In the genomic region with DNA sequence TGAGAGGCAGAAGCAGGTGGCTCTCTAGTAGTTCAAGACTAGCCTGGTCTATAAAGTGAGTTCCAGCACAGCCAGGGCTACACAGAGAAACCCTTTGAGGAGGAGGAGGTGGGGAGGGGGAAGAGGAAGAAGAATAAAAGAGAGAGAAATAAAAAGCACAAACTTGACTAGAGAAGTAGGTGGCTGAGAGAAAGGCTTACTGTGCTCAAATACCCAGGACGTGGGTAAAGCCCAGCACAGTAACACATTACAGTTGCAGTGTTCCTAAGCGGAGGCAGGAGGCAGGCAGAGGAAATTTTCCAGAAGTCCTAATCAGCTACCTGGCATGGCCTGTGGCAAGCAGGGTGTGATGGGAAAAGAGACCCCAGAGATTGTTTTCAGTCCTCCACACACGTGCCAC, we compare ENCODE assay signal across 17 mouse cellular contexts.
"Had no signal": no experiment of that assay in that cellular context is flagged by ENCODE, and none has a peak within 500 bp of the region (broad histone marks: within the 10 kb centered on the region; RNA-seq: fewer than 3 reads in every experiment).

No protein-coding gene starts in this region.

- H3K27me3 ChIP-seq: limb, embryonic 15.5 days; midbrain, embryonic 12.5 days; midbrain, embryonic 15.5 days; neural tube, embryonic 13.5 days had no signal

- DNase-seq: kidney, adult 18-20 months; kidney, adult 9 months; kidney, postnatal 14 days; kidney, postnatal 4 days; layer of hippocampus, postnatal 36 days; liver, postnatal 0 days; lung, embryonic 14.5 days; thymus, adult 18-20 months; thymus, postnatal 36 days had no signal

- ATAC-seq: liver, postnatal 0 days; lung, postnatal 0 days; midbrain, embryonic 15.5 days had no signal

- H3K9me3 ChIP-seq: limb, embryonic 15.5 days; midbrain, embryonic 12.5 days; midbrain, embryonic 15.5 days; neural tube, embryonic 13.5 days had no signal

- H3K27ac ChIP-seq: limb, embryonic 15.5 days; liver, embryonic 14.5 days; macrophage; midbrain, embryonic 12.5 days; midbrain, embryonic 15.5 days; neural tube, embryonic 13.5 days had no signal

- H3K9ac ChIP-seq: limb, embryonic 15.5 days; liver, embryonic 14.5 days; liver, postnatal 0 days; lung, embryonic 14.5 days; midbrain, embryonic 12.5 days; midbrain, embryonic 15.5 days; neural tube, embryonic 13.5 days had no signal

- H3K4me3 ChIP-seq: limb, embryonic 15.5 days; midbrain, embryonic 12.5 days; midbrain, embryonic 15.5 days; neural tube, embryonic 13.5 days had no signal

- H3K4me2 ChIP-seq: limb, embryonic 15.5 days; liver, embryonic 11.5 days; lung, embryonic 14.5 days; midbrain, embryonic 12.5 days; midbrain, embryonic 15.5 days; neural tube, embryonic 13.5 days had no signal
